Mouse (Mus musculus) WW6 (cell line): ENCODE measurements around the gene Olfr135.

Source experiments
- DNase-seq: peaks from one replicate; pipeline ENCODE4 v3.0.0-alpha.2; 2013; ENCODE audit warnings: low read depth, low spot score

Gene Olfr135

DNA sequence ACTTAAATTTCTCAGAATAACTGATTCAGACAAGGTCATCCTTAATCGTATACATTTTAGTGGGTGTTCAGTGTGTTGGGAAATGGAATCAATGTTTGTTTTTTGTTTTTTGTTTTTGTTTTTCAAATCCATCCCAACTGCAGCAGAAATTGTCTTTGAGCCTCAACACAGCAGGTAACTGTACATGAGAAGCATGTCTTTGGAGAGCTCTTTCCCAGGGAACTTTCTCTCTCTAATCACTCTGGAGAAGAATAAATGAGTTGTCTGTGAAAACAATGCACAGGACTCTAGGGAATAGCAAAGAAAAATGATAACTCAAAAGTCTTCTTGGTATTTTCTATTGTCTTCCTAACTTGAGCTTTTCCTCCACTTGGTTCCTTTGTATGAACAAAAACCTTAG lies at the start of gene Olfr135:
Gene Olfr135, plus strand, starts transcription at position 301 of the 400 bp plus-strand sequence.
- no peak for DNase-seq

DNA sequence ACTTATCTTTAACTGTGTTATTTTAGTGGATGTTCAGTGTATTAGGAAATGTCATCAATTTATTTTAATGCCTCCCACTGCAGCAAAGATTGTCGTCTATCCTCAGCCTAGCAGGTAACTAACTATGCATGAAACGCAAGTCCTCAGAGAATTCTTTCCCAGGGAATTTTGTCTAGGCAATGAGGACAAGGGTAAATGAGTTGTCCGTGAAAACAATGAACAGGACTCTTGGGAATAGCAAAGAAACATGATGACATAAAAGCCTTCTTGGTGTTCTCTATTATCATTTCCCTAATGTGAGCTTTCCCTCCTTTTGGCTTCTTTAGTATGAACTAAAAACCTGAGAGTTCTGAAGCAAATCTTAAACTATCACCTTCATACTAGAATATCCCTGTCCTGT lies 33.0 kb upstream of the Olfr135 start, which contains the start of gene Olfr134:
Gene Olfr134, plus strand, starts transcription at position 301 of the 400 bp plus-strand sequence.
- DNase-seq: no peak
